Mouse (Mus musculus) embryonic facial prominence, embryonic 14.5 days (tissue): ENCODE data around the gene Pola2. TPM values are rescaled to one million over a fixed set of nuclear protein-coding genes. Genes with fewer than 3 reads are reported as not detected.

Source experiments
- ATAC-seq: fragments of 200-750 bp; cut with Nextera tagmentation; 2 replicates; pipeline ENCODE4 v1.8.0; 2017; ENCODE audit warnings: low read depth, moderate number of reproducible peaks, moderate TSS enrichment
- DNase-seq: peaks from one replicate; pipeline ENCODE4 v3.0.0-alpha.2; 2015; ENCODE audit warnings: low spot score
- H3K27ac ChIP-seq: fragments of 300-500 bp; sonication (generic); replicated peaks from 2 replicates; pipeline ENCODE4 v1.5.1; 2014; ENCODE audit warnings: low read depth, mild to moderate bottlenecking, low read length, moderate library complexity
- H3K27me3 ChIP-seq: fragments of 300-500 bp; sonication (generic); replicated peaks from 2 replicates; pipeline ENCODE4 v1.6.1; 2014; ENCODE audit warnings: low read length; ENCODE audit not compliant: control insufficient read depth, insufficient read depth
- H3K36me3 ChIP-seq: fragments of 300-500 bp; sonication (generic); 2 replicates; pipeline ENCODE4 v1.6.1; 2014; ENCODE audit warnings: low read length, mixed read lengths; ENCODE audit not compliant: control insufficient read depth, insufficient read depth
- H3K4me1 ChIP-seq: fragments of 300-500 bp; sonication (generic); 2 replicates; pipeline ENCODE4 v1.6.1; 2014; ENCODE audit warnings: antibody characterized with exemption, low read length; ENCODE audit not compliant: control insufficient read depth, insufficient read depth
- H3K4me2 ChIP-seq: fragments of 300-500 bp; sonication (generic); 2 replicates; pipeline ENCODE4 v1.6.1; 2014; ENCODE audit warnings: low read depth, mild to moderate bottlenecking, low read length, moderate library complexity, mixed read lengths
- H3K4me3 ChIP-seq: fragments of 300-500 bp; sonication (generic); 2 replicates; pipeline ENCODE4 v1.5.1; 2014; ENCODE audit warnings: low read depth, mild to moderate bottlenecking, low read length
- H3K9ac ChIP-seq: fragments of 300-500 bp; sonication (generic); 2 replicates; pipeline ENCODE4 v1.6.1; 2014; ENCODE audit warnings: low read depth, mild to moderate bottlenecking, low read length, moderate library complexity, mixed read lengths
- H3K9me3 ChIP-seq: fragments of 300-500 bp; sonication (generic); 2 replicates; pipeline ENCODE4 v1.6.1; 2016; ENCODE audit warnings: low read length; ENCODE audit not compliant: control insufficient read depth
- WGBS: fragments of 180-500 bp; shearing (Covaris S2); extraction: QIAGEN DNeasy Blood & Tissue Kit; methylation state at CpG from one replicate; pipeline ENCODE4 v1.1.7; 2014; 5-methylcytosine and 5-hydroxymethylcytosine counted together
- polyA plus RNA-seq: library from polyadenylated mRNA; unstranded; fragments of >200 nt; fragmentation: Nextera tagmentation; extraction: Ambion mirVana; gene quantifications from 2 replicates; pipeline ENCODE4 v1.2.1, GENCODE M21; 2014

The Pola2 gene
- 59.1 and 65.2 TPM in 2 replicates for polyA plus RNA-seq

- ATAC-seq: peak; percentile 92
- H3K27me3 ChIP-seq: no peaks in the 10 kb centered on the region
- peak within 1 kb of the TSS; percentile 80 for H3K9ac ChIP-seq
- H3K4me3 ChIP-seq: peak within 1 kb of the TSS; percentile 69
- DNase-seq: peak; percentile 95
- H3K4me1 ChIP-seq: 0 out of 2 replicates have a peak, but pooled peaks cover 5% of the 10 kb centered on the region
- peak within 1 kb of the TSS; percentile 69; the same call in 1 of the 2 replicates for H3K27ac ChIP-seq
- H3K36me3 ChIP-seq: peaks cover 8% of the 10 kb centered on the region; the same call in 1 of the 2 replicates
- H3K9me3 ChIP-seq: no peaks in the 10 kb centered on the region
- H3K4me2 ChIP-seq: peak within 1 kb of the TSS; percentile 77
- under 1% methylated on average over 26 of the region's 50 CpGs for WGBS
Observed at GRCm38 (mm10) chr19:5963883-5964562, at the start of gene Pola2. Pola2 (minus strand) TSS chr19:5964202.

DNA sequence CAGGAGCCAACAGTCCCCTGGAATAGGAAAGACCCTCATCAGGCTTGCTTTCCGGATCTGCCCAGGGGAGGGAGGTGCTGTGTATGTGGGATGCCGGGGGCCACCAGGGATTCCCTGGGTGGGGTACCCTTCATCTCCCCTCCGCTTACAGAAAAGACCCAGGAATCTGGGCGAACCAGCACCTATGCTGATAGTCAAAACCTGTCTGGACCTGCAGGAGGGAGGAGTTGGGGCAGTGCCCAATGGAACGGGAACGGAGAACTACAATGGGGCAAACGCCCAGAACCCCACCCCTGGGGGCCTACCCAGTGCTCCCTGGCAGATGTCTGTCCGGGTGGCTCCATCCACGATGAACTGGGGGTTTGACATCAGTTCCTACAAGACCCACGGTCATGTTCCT lies 49.7 kb upstream of the Pola2 start:
- H3K27me3 ChIP-seq: no peaks in the 10 kb centered on the region
- H3K36me3 ChIP-seq: no peaks in the 10 kb centered on the region
- 84% methylated on average over 10 of the region's 10 CpGs for WGBS
- peak overlapping the region; percentile 8; the same call in 1 of the 2 replicates for H3K9ac ChIP-seq
- no peak overlapping the region for H3K27ac ChIP-seq
- ATAC-seq: no peak
- 0 out of 2 replicates have a peak, but pooled peaks cover 3% of the 10 kb centered on the region for H3K4me1 ChIP-seq
- no peaks in the 10 kb centered on the region for H3K9me3 ChIP-seq
- H3K4me2 ChIP-seq: 0 out of 2 replicates have a peak overlapping the region, but pooled peaks have one; percentile 88
- no peak overlapping the region for H3K4me3 ChIP-seq
- DNase-seq: peak; percentile 25

GRCm38 (mm10) chr19:6009137-6009536 lies 45.1 kb upstream of the Pola2 start:
- Histone ChIP-seq H3K27me3 (no peaks in the 10 kb centered on the region), H3K9me3 (no peaks in the 10 kb centered on the region), H3K4me3 (no peak overlapping the region), H3K27ac (no peak overlapping the region), H3K4me1 (no peaks in the 10 kb centered on the region), H3K36me3 (peaks cover 11% of the 10 kb centered on the region; the same call in 1 of the 2 replicates), H3K9ac (no peak overlapping the region), H3K4me2 (no peak overlapping the region)
- no peak for DNase-seq
- WGBS: 68% methylated on average over 8 of the region's 8 CpGs
- ATAC-seq: no peak

- Histone ChIP-seq H3K27me3 (no peaks in the 10 kb centered on the region), H3K9ac (no peak overlapping the region), H3K9me3 (no peaks in the 10 kb centered on the region), H3K4me2 (no peak overlapping the region), H3K4me3 (no peak overlapping the region), H3K36me3 (peaks cover 11% of the 10 kb centered on the region; the same call in 1 of the 2 replicates), H3K27ac (no peak overlapping the region), H3K4me1 (no peaks in the 10 kb centered on the region)
- no peak for ATAC-seq
- DNase-seq: no peak
- 81% methylated on average over 13 of the region's 13 CpGs for WGBS
Observed at GRCm38 (mm10) chr19:6007013-6007412, 43.0 kb upstream of the Pola2 start.

DNA sequence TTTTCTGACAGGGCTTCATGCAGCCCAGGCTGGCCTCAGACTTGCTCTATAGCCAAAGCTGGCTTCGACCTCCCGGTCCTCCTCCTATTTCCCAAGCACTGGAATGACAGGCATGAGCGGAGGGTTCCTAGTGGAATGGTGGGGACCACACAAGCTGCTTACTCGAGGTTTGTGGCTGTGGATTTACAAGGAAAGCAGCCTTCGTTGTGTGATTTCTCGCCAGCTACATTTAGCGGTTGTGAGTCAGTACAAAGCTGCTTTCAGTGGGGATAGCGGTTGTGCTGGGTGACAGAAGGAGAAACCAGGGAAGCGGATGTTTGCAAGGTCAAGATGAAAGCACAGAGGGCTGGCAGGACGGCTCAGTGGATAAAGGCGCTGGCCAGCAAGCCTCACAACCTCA lies 41.5 kb upstream of the Pola2 start:
- no peak overlapping the region for H3K9ac ChIP-seq
- no peaks in the 10 kb centered on the region for H3K9me3 ChIP-seq
- 64% methylated on average over 11 of the region's 11 CpGs for WGBS
- H3K4me2 ChIP-seq: no peak overlapping the region
- DNase-seq: peak; percentile 51
- no peaks in the 10 kb centered on the region for H3K4me1 ChIP-seq
- no peak for ATAC-seq
- no peaks in the 10 kb centered on the region for H3K27me3 ChIP-seq
- peaks cover 11% of the 10 kb centered on the region; the same call in 1 of the 2 replicates for H3K36me3 ChIP-seq
- H3K27ac ChIP-seq: no peak overlapping the region
- no peak overlapping the region for H3K4me3 ChIP-seq

DNA sequence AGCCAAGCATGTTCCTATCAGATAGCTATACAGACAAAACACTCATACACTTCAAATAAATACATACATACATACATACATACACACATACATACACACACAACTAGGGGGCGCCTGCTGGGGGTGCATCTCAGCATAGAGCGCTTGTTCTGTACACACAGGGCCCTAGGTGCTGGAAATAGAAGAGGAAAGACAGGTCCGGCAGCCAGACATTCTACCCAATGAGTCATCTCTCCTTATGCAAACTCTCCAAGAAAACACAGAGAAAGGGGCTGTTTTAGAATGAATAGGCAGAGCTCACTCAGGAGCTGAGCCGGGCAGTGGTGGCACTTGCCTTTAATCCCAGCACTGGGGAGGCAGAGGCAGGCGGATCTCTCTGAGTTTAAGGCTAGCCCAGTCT lies 36.0 kb upstream of the Pola2 start:
- Histone ChIP-seq H3K4me3 (no peak overlapping the region), H3K36me3 (no peaks in the 10 kb centered on the region), H3K27me3 (no peaks in the 10 kb centered on the region), H3K4me1 (no peaks in the 10 kb centered on the region), H3K27ac (no peak overlapping the region), H3K9me3 (no peaks in the 10 kb centered on the region), H3K9ac (no peak overlapping the region), H3K4me2 (no peak overlapping the region)
- WGBS: 79% methylated on average over 5 of the region's 5 CpGs
- DNase-seq (no peak), ATAC-seq (no peak)

DNA sequence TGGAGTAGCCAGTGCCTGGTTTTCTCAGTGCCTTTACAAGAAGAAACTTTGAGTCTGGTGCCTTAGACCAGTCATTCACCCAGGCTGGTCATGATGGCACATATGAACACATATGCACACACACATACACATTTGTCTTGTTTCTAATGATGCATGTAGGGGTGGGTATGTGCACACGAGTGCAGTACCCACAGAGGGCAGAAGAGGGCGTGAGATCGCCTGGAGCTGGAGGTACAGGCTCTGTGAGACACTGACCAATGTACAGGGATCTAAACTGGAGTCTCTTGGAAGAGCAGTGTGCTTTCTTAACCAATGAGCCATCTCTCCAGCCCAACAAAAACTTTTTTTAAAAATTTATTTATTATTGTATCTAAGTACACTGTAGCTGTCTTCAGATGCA lies 34.2 kb upstream of the Pola2 start:
- H3K4me3 ChIP-seq: no peak overlapping the region
- DNase-seq (no peak), ATAC-seq (no peak)
- WGBS: 84% methylated on average over 3 of the region's 3 CpGs
- no peak overlapping the region for H3K9ac ChIP-seq
- H3K4me2 ChIP-seq: no peak overlapping the region
- H3K27ac ChIP-seq: no peak overlapping the region
- no peaks in the 10 kb centered on the region for H3K9me3 ChIP-seq
- H3K36me3 ChIP-seq: peaks cover 7% of the 10 kb centered on the region; the same call in 1 of the 2 replicates
- H3K27me3 ChIP-seq: no peaks in the 10 kb centered on the region
- H3K4me1 ChIP-seq: no peaks in the 10 kb centered on the region

DNA sequence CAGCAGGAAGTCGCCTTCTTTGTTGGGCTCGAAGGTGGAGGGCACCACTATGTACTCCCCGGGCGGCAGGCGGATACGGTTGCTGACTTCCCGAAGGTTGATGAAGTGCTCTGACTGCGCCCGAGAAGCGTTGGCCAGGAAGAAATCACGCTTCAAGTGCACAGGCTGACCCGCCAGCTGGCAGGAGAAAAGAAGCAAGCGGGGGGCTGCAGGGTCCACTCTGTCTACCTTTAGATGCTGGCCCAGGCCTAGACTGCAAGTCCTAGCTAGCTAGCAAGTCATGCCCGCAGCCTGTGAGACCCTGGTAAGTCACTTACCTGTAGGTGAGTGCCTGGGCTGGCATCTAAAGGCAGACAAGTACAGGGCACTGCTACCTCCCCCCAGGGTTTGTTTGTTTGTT lies 30.7 kb upstream of the Pola2 start:
- Histone ChIP-seq H3K27me3 (no peaks in the 10 kb centered on the region), H3K4me2 (no peak overlapping the region), H3K4me1 (no peaks in the 10 kb centered on the region), H3K36me3 (peaks cover 7% of the 10 kb centered on the region; the same call in 1 of the 2 replicates), H3K27ac (no peak overlapping the region), H3K4me3 (no peak overlapping the region), H3K9me3 (no peaks in the 10 kb centered on the region), H3K9ac (no peak overlapping the region)
- ATAC-seq (no peak), DNase-seq (no peak)
- WGBS: 81% methylated on average over 14 of the region's 14 CpGs

DNA sequence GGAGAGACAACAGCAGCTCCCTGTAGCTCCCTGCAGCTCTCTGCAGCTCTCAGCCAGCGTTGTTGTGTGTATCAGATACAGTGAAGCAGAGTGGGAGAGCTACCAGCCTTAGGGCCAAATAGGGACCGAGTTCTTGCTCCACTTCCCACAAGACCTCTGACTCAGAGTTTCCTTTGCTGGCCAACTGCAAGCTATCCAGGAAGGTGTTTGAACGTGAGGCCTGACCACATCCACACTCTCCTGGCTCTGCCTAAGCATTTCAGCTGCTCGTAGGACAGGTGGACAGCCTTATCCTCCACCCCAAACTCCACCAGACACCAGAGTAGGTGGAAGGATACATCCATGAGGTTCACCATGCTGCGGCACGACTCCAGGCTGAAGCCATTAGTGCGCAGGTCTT lies 28.0 kb upstream of the Pola2 start:
- H3K9me3 ChIP-seq: no peaks in the 10 kb centered on the region
- H3K4me1 ChIP-seq: peaks cover 10% of the 10 kb centered on the region
- H3K27ac ChIP-seq: no peak overlapping the region
- 83% methylated on average over 7 of the region's 7 CpGs for WGBS
- DNase-seq (no peak), ATAC-seq (no peak)
- H3K27me3 ChIP-seq: no peaks in the 10 kb centered on the region
- peaks cover 7% of the 10 kb centered on the region; the same call in 1 of the 2 replicates for H3K36me3 ChIP-seq
- no peak overlapping the region for H3K9ac ChIP-seq
- H3K4me3 ChIP-seq: no peak overlapping the region
- H3K4me2 ChIP-seq: no peak overlapping the region
